Mouse (Mus musculus) c-Kit-negative CD71-positive TER-119-positive erythroid progenitor cells, embryonic 14.5 days (primary cell): ENCODE data around the gene Med7.
A peak's percentile ranks its signal among the peaks of the same experiment; 100 is the strongest.

Source experiments
- DNase-seq: peaks from one replicate; pipeline ENCODE4 v3.0.0-alpha.2; 2013; ENCODE audit warnings: low read depth, low spot score

Med7 gene

GRCm38 (mm10) chr11:46436760-46437458, at the start of gene Med7:
Gene Med7 (plus strand): TSS chr11:46436925.
- peak; percentile 97 for DNase-seq

- no peak for DNase-seq
These were observed 49.7 kb upstream of the Med7 start for GRCm38 (mm10) chr11:46387061-46387460.

GRCm38 (mm10) chr11:46388438-46388837, 48.3 kb upstream of the Med7 start:
- DNase-seq = no peak

DNA sequence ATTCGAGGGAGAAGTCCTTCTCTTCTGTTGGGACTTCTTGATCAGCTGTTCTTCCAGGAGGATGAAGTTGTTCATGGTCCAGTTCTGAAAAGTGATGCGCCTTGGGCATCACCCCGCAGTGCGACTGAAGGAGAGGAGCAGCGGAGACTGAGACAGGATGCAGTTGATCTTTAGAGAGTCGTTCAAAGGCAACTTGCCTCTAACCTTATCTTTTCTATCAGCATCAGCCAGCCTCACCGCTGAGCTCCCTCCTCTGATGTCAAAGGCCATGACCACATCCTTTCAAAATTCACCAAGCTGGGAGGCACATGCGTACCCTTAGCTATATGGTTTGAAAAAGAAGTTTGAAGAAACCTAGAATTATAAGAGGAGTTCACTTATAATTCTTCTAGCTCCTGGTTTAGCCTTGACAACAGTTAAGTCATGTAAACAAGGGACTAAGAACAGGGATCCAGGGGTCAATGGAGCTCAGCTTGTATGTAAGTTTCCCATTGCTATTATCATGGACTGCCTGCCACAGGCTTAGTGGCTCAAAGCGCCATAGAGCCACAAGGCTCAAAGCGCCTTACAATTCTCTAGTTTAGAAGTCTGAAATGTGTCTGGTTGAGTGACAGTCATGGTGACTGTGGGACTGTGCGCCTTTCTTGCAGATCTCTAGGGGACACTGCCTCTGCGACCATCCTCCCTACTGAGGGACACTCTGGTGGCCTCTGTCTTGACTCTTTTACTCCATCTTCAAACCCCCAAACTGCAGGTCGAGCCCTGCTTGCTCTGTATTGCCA, 47.2 kb upstream of the Med7 start, which contains the start of gene Itk:
Itk (minus strand) TSS at position 180 of the 782 bp plus-strand sequence.
- DNase-seq = no peak

DNA sequence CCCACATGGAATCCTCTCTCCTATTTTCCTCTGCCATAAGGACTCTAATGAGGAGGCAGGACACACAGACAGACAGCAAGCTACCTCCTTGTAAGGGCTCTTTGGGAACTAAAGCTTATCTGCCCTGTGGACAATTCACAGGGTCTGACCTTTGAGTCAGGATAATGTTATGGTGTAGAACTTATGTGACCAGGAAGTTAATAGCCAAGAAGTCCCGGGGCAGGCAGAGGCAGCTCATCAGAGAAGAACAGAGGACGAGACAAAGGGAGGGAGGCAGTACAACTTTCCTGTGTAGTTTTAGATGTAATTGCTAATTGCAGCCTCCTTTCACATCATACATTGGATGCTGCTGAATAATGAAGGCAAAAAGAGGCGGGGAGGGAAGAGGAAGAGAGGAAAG, 46.1 kb upstream of the Med7 start:
- DNase-seq = no peak

DNA sequence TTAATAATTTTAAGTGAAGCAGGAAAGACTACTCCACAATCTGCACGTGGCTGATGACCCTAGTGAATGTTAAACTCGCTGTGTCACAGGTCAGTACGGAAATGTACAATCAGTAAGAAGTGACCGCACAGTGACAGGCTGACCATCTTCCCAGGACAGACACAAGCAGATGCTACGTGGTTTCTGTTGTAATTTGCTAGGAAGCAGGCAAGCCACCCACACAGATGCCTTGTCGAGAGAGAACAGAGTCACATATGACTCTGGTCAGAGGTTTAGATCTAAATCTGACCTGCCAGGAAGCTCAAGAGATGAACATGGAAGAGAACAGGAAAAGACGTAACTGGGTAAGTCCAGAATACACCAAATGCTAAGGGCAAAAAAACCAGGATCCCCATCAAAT, 43.8 kb upstream of the Med7 start:
- no peak for DNase-seq

- DNase-seq = no peak
These were observed 43.3 kb upstream of the Med7 start for GRCm38 (mm10) chr11:46393413-46393812.

DNA sequence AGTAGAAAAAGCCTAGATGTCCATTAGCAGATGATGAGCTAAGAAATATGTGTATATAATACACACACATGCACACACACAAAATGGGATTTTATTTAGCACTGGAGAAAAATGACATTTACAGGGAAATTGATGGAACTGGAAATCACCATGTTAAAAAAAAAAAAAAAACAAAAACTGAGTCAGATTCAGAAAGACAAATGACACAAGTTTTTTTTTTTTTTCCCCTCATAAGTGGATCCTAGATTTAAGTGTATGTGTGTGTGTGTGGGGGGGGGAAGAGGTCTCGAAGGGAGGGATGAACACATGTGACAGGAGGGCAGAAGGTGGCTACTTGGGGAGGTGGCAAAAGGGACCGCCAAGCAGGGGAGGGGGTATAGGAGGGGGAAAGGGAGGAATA, 41.6 kb upstream of the Med7 start:
- DNase-seq = no peak

DNA sequence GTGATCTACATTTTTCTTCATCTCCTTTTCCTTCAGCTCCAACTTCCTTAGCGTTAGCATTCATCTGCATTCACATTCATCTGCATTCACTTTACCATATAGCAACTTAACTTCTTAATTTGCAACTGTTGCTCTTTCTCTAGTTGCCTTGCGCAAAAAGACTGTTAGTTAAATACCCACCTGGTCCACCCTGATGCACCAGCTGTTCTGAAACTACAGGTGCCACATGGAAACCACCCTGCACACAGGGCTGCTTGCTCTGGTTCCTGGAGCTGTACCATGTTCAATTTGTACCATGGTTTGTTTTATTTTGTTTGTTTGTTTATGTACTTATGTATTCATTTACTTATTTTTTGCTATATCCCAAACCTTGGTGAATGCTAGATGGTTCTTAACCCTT, 41.0 kb upstream of the Med7 start:
- DNase-seq = no peak

GRCm38 (mm10) chr11:46396167-46396859, 40.4 kb upstream of the Med7 start, which contains the start of gene Fam71b:
Gene Fam71b (plus strand): TSS chr11:46396559.
- no peak for DNase-seq

DNA sequence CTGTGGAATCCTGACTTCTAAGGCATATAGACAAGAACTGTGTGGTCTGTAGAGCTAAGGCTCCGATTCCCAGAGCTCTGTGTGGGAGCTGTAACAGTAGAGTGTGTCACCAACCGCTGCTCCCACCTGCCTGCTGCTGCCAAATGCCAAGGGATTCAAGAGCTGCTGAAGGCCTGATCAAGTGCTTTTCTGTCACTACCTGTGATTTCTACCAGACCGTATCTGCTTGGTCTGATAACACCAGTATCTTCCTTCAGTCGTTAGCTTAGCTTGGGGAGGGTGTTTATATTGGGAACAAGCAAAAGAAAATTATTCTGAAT, 39.9 kb upstream of the Med7 start:
- no peak for DNase-seq

DNA sequence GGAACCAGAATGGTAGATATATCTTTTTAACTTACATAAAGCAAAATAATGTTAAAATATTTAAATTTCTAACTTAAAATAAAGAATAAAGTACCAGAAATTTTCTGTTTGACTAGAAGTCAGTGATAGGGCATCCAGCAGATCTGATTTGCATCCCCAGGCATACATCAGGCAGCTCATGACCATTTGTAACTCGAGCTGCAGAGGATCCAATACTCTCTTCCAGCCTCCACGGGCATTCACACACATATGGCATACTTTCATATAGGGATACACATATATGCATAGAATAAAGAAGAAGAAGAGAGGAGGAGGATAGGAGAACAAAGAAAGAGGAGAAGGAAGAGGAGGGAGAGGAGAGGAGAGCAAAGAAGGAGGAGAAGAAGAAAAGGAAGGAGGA, 38.8 kb upstream of the Med7 start:
- DNase-seq = no peak

DNA sequence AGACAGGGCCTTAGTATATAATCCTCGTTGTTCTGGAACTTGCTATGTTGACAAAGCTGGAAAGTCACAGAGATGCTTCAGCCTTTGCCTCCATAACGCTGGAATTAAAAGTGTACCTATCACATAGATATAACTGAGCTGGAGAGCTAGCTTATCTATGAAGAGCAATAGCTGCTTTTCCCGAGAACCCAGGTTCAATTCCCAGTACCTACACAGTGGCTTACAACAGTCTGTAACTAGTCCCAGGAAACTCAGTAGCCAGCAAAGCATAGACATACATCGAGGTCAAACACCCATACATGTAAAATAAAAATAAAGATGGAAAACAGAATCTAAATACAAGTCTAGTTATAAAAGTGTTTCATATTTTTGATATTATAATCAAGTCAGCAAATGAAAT, 38.3 kb upstream of the Med7 start:
- no peak for DNase-seq

DNA sequence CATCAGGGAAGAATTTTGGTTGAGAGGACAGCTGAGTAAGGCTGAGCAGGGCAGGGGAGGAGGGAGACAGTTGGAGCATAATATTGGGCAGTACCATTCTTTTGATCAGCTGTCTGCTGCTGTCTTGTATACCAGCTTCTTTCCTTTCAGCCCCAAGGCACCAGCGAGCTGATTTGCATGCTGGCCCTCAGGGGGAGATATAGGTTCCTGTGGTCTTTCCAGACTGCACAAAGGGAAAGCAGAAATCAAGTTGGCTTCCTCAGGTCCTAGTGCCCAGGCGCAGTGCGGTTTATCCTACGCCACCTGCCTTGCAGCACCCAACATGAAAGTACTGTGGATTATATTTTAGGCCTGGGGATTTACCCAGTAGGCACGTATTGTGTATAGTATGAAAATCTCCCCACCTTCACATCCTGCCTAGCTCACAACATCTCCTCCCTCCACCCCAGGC, 37.8 kb upstream of the Med7 start:
- DNase-seq = no peak

DNA sequence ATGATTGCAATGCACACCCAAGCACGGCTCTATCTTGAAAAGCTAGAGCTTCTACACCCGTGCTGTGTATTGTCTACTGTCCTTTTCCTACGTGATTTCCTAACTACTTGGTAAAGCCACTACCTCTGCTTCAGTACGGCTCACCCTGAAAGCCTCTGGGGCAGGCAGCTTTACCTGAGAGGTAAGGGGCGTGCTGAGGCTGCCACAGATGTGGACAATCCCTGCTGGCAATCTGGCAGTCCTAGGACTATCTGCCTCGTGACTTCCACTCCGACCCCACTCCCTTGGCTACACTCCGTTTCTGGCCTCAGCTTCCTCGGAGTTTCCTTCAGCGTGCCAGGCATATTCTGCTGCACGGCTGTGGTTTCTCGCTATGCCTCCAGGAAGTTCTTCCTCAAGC, 35.2 kb upstream of the Med7 start:
- DNase-seq = no peak

DNA sequence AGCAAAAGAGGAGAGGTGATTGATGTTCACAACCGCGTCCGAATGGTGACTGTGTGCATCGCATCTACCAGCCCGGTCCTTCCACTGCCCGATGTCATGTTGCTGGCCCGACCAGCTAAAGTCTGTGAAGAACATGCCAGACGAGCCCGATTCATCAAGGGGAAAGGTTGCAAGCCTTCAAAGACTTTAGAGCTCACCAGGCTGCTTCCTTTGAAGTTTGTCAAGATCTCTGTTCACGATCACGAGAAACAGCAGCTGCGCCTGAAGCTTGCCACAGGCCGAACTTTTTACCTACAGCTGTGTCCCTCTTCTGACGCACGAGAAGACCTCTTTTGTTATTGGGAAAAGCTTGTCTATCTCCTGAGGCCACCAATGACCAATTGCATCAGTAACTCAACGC, 31.7 kb upstream of the Med7 start:
- no peak for DNase-seq

- no peak for DNase-seq
These were observed 30.0 kb upstream of the Med7 start for GRCm38 (mm10) chr11:46406721-46407120.

GRCm38 (mm10) chr11:46410018-46410563, 26.6 kb upstream of the Med7 start:
- no peak for DNase-seq

DNA sequence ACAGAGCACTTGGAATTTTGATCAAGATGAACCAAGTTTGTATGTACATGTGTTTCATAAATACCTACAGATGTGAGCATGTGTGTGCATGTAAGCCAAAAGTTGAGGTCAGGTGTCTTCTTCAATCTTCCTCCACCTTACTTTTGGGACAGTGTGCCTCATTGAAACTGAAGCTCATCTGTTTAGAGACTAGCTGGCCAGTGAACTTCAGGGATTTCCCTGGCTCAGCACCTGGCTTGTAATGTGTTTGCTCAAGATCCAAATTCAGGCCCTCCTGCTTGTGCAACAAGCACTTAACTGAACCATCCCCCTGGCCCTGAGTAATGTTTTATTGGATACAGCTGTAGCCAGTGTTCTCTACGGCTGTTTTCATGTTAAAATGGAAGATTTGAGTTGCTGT, 18.3 kb upstream of the Med7 start:
- DNase-seq = no peak

- DNase-seq = no peak
These were observed 17.9 kb upstream of the Med7 start for GRCm38 (mm10) chr11:46418860-46419259.

GRCm38 (mm10) chr11:46421086-46421888, 15.4 kb upstream of the Med7 start:
- DNase-seq = no peak
